Mouse (Mus musculus): ENCODE data around the gene Plcb4. TPM values are rescaled to one million over a fixed set of nuclear protein-coding genes. Genes with fewer than 3 reads are reported as not detected.

Gene Plcb4
- total and polyA plus RNA-seq, 2 experiments from 2014 or later, result 31.4 to 66.6 TPM

DNA sequence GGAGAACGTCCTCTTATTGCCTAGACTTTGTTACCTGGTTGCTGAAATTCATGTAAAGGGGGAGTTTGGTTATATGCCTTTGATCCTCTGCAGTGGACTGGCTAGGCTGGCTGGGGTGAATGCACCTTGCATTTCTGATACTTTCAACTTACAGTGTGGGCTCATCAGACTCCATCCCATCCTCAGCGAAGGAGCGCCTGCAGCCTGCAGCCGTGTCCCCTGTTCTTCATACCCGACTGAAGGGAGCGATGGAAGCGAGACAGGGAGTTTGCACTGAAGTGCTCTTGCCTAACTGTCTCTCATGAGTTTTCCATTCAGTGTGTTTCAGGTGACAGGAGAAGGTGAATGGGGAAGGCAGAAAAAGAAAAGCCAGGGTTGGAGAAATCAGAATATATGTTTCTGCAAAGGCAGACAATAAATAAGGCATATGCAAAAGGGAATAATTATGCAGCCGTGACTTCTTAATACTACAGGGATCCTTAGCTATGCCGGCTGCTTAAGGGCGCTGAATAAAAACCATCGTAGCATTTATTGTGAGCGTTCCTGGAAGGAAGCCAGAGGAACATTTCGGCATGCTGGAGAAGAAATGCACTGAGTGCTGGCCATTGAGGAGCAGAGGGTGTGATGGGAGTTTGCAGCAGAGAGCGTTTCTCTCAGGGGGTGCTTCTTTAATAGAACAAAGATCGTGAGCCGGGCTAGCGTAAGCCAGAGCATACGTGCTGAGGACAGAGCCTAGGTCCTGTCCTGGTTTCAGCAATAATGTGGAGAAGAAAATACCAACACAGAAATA, 338.7 kb downstream of the Plcb4 start:
- Histone ChIP-seq H3K36me3 (ENCODE audit: insufficient read depth, low read length) (no peaks in the 10 kb centered on the region), H3K4me2 (ENCODE audit: low read depth, low read length, poor library complexity, severe bottlenecking) (peak overlapping the region; percentile 10; the same call in 1 of the 2 replicates), H3K4me1 (ENCODE audit: insufficient read depth, low read length) (no peaks in the 10 kb centered on the region), H3K9ac (replicated peaks; ENCODE audit: low read length, poor library complexity, severe bottlenecking) (no peak overlapping the region), H3K9me3 (ENCODE audit: low read length) (no peaks in the 10 kb centered on the region), H3K27ac (ENCODE audit: low read depth, low read length) (peak overlapping the region; percentile 19; the same call in 1 of the 2 replicates), H3K4me3 (ENCODE audit: low read depth, low read length) (no peak overlapping the region), H3K27me3 (ENCODE audit: insufficient read depth, low read length) (no peaks in the 10 kb centered on the region)
- DNase-seq (ENCODE audit: low spot score) (peak; percentile 65), ATAC-seq (ENCODE audit: low FRiP score) (peak; percentile 38; the same call in 1 of the 2 replicates)
- 44% methylated on average over 18 of the region's 18 CpGs for WGBS
- no peak for TF ChIP-seq CTCF (IDR thresholded peaks at IDR 0.05)

DNA sequence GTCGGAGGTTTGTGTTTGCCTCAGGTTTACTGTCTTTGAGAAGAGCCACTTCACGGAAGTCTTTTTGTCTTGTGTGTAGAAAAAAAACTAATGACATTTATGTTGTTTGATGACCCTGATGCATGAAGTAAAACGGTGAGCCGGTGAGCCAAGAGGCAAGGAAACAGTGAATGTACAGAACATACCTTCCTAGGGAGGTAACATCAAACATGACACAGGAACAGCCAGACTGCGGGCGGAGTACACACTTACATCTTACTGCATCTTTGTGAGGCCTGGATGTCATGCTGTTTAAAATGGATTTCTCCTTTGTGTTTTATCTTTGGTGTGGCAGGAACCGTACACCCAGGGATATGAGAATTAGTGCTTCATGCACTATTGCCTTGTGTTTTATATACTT, 340.1 kb downstream of the Plcb4 start:
- Histone ChIP-seq H3K27me3 (ENCODE audit: insufficient read depth, low read length) (no peaks in the 10 kb centered on the region), H3K27ac (ENCODE audit: low read depth, low read length) (no peak overlapping the region), H3K9me3 (ENCODE audit: low read length) (no peaks in the 10 kb centered on the region), H3K4me2 (ENCODE audit: low read depth, low read length, poor library complexity, severe bottlenecking) (no peak overlapping the region), H3K9ac (replicated peaks; ENCODE audit: low read length, poor library complexity, severe bottlenecking) (no peak overlapping the region), H3K4me1 (ENCODE audit: insufficient read depth, low read length) (no peaks in the 10 kb centered on the region), H3K4me3 (ENCODE audit: low read depth, low read length) (no peak overlapping the region), H3K36me3 (ENCODE audit: insufficient read depth, low read length) (peaks cover 5% of the 10 kb centered on the region; the same call in 1 of the 2 replicates)
- ATAC-seq (ENCODE audit: low FRiP score) (no peak), DNase-seq (ENCODE audit: low spot score) (no peak)
- no peak for TF ChIP-seq CTCF (IDR thresholded peaks at IDR 0.05)
- 88% methylated on average over 7 of the region's 7 CpGs for WGBS

DNA sequence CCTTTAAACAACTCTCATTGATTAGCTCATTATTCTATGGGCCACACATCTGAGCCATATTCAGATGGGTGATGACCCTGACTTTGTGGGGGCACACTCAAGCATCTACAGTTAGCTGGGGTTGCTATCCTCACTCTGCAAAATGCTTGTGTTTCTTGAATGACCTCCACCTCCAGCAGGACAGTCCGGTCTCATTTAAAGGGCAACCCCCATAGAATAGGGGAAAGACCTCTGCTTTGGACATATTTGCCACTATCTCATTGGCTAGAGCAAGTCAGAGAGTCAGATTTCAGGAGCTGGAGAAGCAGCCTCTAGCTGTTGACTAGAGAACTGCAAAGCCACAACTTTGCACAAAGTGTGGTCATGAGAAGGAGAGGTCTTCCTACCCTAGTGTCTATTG, 340.6 kb downstream of the Plcb4 start:
- Histone ChIP-seq H3K27me3 (ENCODE audit: insufficient read depth, low read length) (no peaks in the 10 kb centered on the region), H3K4me1 (ENCODE audit: insufficient read depth, low read length) (no peaks in the 10 kb centered on the region), H3K36me3 (ENCODE audit: insufficient read depth, low read length) (peaks cover 5% of the 10 kb centered on the region; the same call in 1 of the 2 replicates), H3K9me3 (ENCODE audit: low read length) (no peaks in the 10 kb centered on the region), H3K27ac (ENCODE audit: low read depth, low read length) (no peak overlapping the region), H3K9ac (replicated peaks; ENCODE audit: low read length, poor library complexity, severe bottlenecking) (no peak overlapping the region), H3K4me2 (ENCODE audit: low read depth, low read length, poor library complexity, severe bottlenecking) (no peak overlapping the region), H3K4me3 (ENCODE audit: low read depth, low read length) (no peak overlapping the region)
- DNase-seq (ENCODE audit: low spot score) (no peak), ATAC-seq (ENCODE audit: low FRiP score) (no peak)
- peak; percentile 37; the same call in 1 of the 2 replicates for TF ChIP-seq CTCF (IDR thresholded peaks at IDR 0.05)
- 83% methylated on average over 1 of the region's 1 CpGs for WGBS

DNA sequence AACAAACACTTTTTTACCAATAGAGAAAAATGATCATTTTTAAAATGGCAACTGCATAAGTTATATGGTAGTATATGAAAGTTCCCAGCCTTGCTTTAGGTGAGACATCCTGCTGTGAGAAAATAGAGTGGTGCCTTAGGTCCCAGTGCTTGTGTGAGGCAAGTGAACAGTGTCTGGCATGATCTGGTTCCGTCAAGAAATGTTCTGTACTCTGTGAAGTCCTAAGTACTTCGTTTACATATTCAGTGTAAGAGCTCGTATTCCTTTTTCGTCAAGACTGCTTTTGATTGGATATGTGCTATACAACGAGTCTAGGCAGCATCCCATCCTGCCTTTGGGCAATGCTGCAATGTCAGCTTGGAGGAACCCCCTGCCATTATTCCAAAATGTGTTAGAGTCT, 342.1 kb downstream of the Plcb4 start:
- peaks cover 5% of the 10 kb centered on the region; the same call in 1 of the 2 replicates for H3K36me3 ChIP-seq (ENCODE audit: insufficient read depth, low read length)
- no peak for TF ChIP-seq CTCF (IDR thresholded peaks at IDR 0.05)
- no peak overlapping the region for H3K4me3 ChIP-seq (ENCODE audit: low read depth, low read length)
- no peak for DNase-seq (ENCODE audit: low spot score)
- H3K4me2 ChIP-seq (ENCODE audit: low read depth, low read length, poor library complexity, severe bottlenecking), result no peak overlapping the region
- ATAC-seq (ENCODE audit: low FRiP score), result no peak
- no peak overlapping the region for H3K27ac ChIP-seq (ENCODE audit: low read depth, low read length)
- H3K4me1 ChIP-seq (ENCODE audit: insufficient read depth, low read length), result no peaks in the 10 kb centered on the region
- H3K27me3 ChIP-seq (ENCODE audit: insufficient read depth, low read length), result no peaks in the 10 kb centered on the region
- WGBS, result 78% methylated on average over 5 of the region's 5 CpGs
- H3K9me3 ChIP-seq (ENCODE audit: low read length), result no peaks in the 10 kb centered on the region
- H3K9ac ChIP-seq (replicated peaks; ENCODE audit: low read length, poor library complexity, severe bottlenecking), result no peak overlapping the region

DNA sequence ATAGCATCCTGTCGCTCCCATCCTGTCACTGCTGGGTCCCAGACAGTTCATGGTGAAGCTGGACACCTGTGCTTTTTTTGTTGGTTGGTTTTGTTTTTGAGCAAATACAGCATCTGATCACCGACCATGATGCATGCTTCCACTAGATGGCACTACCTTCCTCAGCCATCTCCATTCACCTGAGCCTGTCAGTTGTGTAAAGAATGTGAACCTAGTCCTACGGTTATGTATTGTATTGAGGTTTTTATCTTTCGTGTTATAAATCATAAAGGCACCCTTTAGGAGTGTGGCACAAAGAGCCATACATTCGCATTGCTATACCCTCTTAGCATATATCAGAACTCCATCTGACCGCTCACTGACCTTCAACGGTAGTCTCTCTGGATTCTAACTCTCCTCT, 343.3 kb downstream of the Plcb4 start:
- ATAC-seq (ENCODE audit: low FRiP score) (peak; percentile 42; the same call in 1 of the 2 replicates), DNase-seq (ENCODE audit: low spot score) (peak; percentile 65)
- Histone ChIP-seq H3K4me3 (ENCODE audit: low read depth, low read length) (no peak overlapping the region), H3K27ac (ENCODE audit: low read depth, low read length) (no peak overlapping the region), H3K36me3 (ENCODE audit: insufficient read depth, low read length) (peaks cover 5% of the 10 kb centered on the region; the same call in 1 of the 2 replicates), H3K9ac (replicated peaks; ENCODE audit: low read length, poor library complexity, severe bottlenecking) (no peak overlapping the region), H3K27me3 (ENCODE audit: insufficient read depth, low read length) (no peaks in the 10 kb centered on the region), H3K9me3 (ENCODE audit: low read length) (no peaks in the 10 kb centered on the region), H3K4me2 (ENCODE audit: low read depth, low read length, poor library complexity, severe bottlenecking) (no peak overlapping the region), H3K4me1 (ENCODE audit: insufficient read depth, low read length) (no peaks in the 10 kb centered on the region)
- peak; percentile 93 for TF ChIP-seq CTCF (IDR thresholded peaks at IDR 0.05)
- WGBS, result 50% methylated on average over 7 of the region's 7 CpGs

DNA sequence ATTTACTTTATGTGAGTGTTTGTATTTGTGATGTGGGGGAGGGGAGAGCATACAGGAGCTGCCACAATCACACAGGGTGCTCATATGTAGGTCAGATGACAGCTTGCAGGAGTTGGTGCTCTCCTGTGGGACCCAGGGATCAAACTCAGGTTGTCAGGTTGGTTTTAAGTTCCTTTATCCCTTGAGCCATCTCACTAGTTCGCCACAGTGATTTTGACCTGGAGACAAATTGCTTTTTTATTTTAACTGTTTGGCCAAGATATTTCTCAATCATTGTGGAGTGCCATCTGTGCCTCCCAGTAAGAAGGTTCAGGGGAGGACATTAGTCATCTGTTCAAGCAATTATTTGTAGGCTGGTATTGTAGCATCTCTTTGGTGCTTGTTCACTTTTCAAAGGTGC, 345.0 kb downstream of the Plcb4 start:
- 83% methylated on average over 1 of the region's 1 CpGs for WGBS

More for the DNA sequence above, 345.0 kb downstream of the Plcb4 start:
- H3K4me2 ChIP-seq (ENCODE audit: low read depth, low read length, poor library complexity, severe bottlenecking), result no peak overlapping the region
- no peak overlapping the region for H3K4me3 ChIP-seq (ENCODE audit: low read depth, low read length)
- H3K27me3 ChIP-seq (ENCODE audit: insufficient read depth, low read length), result no peaks in the 10 kb centered on the region
- no peak for DNase-seq (ENCODE audit: low spot score)
- H3K27ac ChIP-seq (ENCODE audit: low read depth, low read length), result no peak overlapping the region
- peaks cover 5% of the 10 kb centered on the region; the same call in 1 of the 2 replicates for H3K36me3 ChIP-seq (ENCODE audit: insufficient read depth, low read length)
- no peaks in the 10 kb centered on the region for H3K9me3 ChIP-seq (ENCODE audit: low read length)
- H3K9ac ChIP-seq (replicated peaks; ENCODE audit: low read length, poor library complexity, severe bottlenecking), result no peak overlapping the region
- no peaks in the 10 kb centered on the region for H3K4me1 ChIP-seq (ENCODE audit: insufficient read depth, low read length)
- no peak for ATAC-seq (ENCODE audit: low FRiP score)
- no peak for TF ChIP-seq CTCF (IDR thresholded peaks at IDR 0.05)
